Mouse (Mus musculus): ENCODE data around the gene Smim10l2a.

Smim10l2a gene

DNA sequence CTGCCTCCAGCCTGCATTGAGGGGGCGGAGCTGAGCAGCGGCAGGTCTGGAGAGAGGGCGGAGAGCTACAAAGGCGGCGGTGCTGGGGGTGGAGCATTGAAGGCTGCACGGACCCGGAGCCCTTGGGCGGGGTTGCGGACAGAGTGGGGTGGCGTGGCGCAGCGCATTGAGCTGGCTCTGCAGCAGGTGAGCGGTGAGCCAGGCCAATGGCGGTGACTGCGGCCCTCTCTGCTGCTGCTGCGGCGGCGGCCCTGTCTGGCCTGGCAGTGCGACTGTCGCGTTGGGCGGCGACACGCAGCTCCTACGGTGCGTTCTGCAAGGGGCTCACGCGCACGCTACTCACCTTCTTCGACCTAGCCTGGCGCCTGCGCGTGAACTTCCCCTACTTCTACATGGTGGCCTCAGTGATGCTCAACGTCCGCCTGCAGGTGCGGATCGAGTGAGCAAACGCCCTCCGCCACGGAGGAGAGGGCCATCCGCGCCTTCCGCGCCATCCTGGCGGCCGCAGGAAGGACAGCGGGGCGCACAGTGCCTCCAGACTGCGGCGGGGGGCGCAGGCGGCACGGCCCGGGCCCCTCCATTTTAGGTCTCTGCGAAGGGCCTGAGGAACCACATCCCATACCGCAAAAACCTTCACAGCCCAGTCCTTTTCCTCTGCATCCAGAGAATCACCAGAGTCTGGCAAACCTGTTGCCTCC is at the start of gene Smim10l2a:
TSS of gene Smim10l2a (plus strand) at position 156 of the 698 bp plus-strand sequence.
- DNase-seq (ENCODE audit: low spot score), result peak; percentile 69

DNA sequence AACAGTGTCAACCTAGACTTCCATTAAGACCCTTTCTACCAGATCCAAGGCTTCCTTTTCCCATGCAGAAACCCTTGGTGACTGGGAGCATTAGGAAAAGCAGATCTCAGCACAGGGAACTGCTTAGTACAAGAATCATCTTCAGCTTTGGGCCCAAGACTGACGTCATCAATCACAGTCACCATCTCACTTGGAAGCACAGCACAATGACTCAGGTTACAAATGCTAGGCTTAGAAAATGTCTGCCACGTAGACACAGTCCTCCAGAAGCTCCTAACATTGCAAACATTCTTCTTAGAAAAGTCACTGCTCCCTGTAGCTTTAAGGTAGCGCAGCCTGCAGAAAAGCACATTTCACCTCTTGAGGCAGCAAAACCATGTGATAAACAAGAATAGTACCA is 42.3 kb upstream of the Smim10l2a start:
- no peak for DNase-seq (ENCODE audit: low spot score)

- no peak for DNase-seq (ENCODE audit: low spot score)
Measured at GRCm38 (mm10) chrX:56340305-56340704, 34.1 kb upstream of the Smim10l2a start.

DNA sequence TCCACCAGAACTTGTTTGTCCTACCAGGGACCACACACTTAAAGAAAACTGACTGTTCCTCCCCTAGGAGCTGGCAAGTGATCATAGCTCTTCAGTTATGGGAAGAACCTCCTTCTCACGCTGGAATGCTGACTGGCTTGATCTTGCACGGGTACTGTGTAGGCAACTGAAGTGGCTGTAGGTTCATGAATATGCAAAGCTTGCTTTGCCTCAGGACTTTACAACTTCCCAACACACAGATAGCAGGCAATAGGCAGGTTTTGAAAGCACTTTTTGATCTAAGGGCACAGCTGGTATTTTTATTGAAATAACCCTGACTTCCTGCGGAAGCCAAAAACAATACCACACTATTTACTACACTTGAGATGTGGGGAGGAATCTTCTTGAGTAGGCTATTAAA is 31.5 kb upstream of the Smim10l2a start:
- DNase-seq (ENCODE audit: low spot score), result no peak

- peak; percentile 83 for DNase-seq (ENCODE audit: low spot score)
Measured at GRCm38 (mm10) chrX:56346176-56346931, 28.0 kb upstream of the Smim10l2a start, which contains the start of gene Zfp449. Gene Zfp449, plus strand, starts transcription at chrX:56346400.

DNA sequence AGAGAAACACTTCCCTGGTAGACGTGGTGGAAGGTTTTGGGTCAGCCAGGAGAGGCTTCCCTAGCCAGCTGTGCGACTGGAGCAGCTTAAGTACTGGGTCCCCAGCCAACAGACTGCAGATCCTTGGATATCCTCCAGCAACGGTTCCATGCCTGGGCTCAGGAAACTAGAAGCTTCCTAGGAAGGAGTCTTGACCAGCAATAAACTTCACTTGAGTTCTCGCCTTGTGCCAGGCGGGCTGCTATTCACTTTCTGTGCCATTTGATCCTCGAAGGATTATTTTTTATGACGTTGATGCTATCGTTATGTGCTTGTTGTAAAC is 27.5 kb upstream of the Smim10l2a start:
- DNase-seq (ENCODE audit: low spot score), result peak; percentile 32

GRCm38 (mm10) chrX:56380852-56381251 is 6.5 kb downstream of the Smim10l2a start:
- no peak for DNase-seq (ENCODE audit: low spot score)

- no peak for DNase-seq (ENCODE audit: low spot score)
Measured at GRCm38 (mm10) chrX:56384142-56384541, 9.8 kb downstream of the Smim10l2a start.

DNA sequence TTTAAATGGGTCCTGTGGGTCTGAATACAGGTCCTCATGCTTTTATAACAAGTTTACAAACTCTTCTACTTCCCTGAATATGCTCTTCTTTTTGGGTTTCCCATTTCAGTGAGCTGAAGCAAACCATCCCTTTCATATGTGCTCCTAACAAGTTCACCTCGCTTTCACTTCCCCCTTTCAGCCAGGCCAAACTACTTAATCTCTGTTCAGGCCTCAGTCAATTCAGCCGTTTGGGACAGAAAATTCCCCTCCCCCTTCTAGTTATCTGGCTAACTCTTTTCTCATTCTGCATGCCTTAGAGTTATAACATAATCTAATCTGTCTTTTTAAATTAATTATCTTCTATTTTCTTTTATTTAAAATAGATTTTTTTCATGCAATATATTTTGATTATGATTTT is 30.3 kb downstream of the Smim10l2a start:
- DNase-seq (ENCODE audit: low spot score), result no peak

GRCm38 (mm10) chrX:56405482-56405881 is 31.1 kb downstream of the Smim10l2a start:
- DNase-seq (ENCODE audit: low spot score), result no peak

- DNase-seq (ENCODE audit: low spot score), result no peak
Measured at GRCm38 (mm10) chrX:56406128-56406527, 31.7 kb downstream of the Smim10l2a start.

DNA sequence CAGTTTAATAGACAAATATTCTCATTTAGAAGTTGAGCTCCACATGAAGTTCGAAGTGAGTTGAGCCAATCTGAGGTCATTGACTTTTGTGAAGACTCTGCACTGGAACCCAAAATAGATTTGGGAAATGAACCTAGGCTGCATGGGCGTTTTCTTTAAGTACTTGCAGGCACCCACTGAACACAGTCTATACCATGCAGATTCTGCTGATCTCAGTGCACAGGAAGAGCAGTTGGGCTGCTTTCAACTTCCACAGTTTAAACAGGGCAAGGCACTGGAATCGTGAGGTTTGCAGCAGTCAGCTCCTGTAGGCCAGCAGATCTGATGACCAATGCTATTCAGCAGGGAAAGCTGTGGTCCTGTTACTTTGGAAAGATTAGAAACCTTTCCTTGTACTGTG is 41.9 kb downstream of the Smim10l2a start:
- DNase-seq (ENCODE audit: low spot score), result no peak

GRCm38 (mm10) chrX:56417541-56417940 is 43.2 kb downstream of the Smim10l2a start:
- no peak for DNase-seq (ENCODE audit: low spot score)

Measured in ovary, postnatal 36 days (tissue).